Mouse (Mus musculus): ENCODE measurements around the gene Dbx1. TPM values are rescaled to one million over a fixed set of nuclear protein-coding genes. Genes with fewer than 3 reads are reported as not detected.

The Dbx1 gene
- polyA plus RNA-seq (2012; rRNA removed): not detected in 2 replicates

DNA sequence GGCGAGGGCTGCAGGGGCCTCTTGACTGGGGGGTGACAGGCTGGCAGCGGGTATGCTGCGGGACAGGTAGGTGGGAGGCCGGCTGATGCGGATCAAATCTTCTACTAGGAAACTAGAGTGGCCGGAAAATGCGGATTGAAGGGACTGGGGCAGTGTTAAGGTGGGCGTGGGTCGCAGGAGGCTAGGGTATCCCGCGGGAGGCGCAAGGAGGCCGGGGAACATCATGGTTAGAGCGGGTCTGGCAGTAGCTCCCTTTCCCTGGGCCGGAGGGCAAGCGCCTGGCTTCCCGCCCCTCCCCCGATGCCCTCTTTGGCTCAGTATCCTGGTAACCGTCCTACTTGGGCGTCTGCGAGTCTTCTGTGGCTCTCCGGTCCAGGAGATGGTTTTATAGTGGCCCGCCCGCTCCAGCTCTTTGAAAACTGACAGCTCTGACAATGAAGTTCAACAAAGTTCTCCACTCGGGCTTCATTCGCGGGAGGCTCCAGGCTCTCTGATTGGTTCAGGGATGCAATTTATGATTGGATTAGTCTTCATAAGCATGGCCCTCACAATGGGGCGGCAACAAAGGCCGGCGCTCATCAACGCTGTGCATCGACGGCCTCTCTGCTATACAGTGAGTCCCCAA, at the start of gene Dbx1:
Gene Dbx1 (minus strand): TSS at position 359 of the 625 bp plus-strand sequence.
- Histone ChIP-seq H3K27ac (ENCODE audit: insufficient read depth, low read depth, low read length) (no peak within 1 kb of the TSS), H3K36me3 (ENCODE audit: control insufficient read depth, insufficient read depth, low read length) (no peaks in the 10 kb centered on the region), H3K27me3 (ENCODE audit: control insufficient read depth, insufficient read depth, low read length) (peaks cover 75% of the 10 kb centered on the region), H3K4me3 (ENCODE audit: low read depth, low read length) (no peak within 1 kb of the TSS), H3K4me1 (ENCODE audit: control insufficient read depth, insufficient read depth, insufficient read length, low read length) (peaks cover 5% of the 10 kb centered on the region)
- 5% methylated on average over 30 of the region's 33 CpGs for WGBS
- TF ChIP-seq POLR2A (IDR thresholded peaks at IDR 0.05; ENCODE audit: low read depth, low read length): no peak
- no peak for TF ChIP-seq CTCF (IDR thresholded peaks at IDR 0.05; ENCODE audit: extremely low read depth, insufficient read length, insufficient replicate concordance, low read depth, low read length)

DNA sequence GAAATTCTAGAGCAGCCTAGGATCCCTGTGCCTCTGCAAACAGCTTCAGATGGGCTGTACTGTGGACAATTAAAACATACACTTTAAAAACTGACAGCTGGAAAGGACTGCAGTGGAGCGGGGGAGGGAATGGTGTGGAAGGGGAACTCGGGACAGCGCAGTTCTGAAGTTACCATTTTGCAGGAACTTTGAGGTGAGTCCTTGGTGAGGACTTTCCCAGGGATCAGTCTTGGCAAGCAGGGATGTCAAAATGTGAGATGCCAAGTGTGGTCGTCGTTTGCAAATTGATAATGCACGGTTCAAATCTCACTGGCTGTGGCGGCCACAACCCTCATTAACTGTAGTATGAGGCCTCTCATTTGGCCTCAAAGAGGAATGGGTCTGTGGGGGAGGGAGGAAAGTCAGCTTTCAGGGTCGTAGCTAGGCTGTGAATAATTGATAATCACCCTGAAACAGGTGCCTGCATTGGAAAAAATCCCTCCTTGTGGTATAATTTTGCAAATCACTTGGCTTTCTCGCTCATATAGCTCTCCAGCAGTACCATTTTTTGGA, 42.3 kb upstream of the Dbx1 start:
- Histone ChIP-seq H3K4me3 (ENCODE audit: low read depth, low read length) (no peak overlapping the region), H3K4me1 (ENCODE audit: control insufficient read depth, insufficient read depth, insufficient read length, low read length) (no peaks in the 10 kb centered on the region), H3K36me3 (ENCODE audit: control insufficient read depth, insufficient read depth, low read length) (no peaks in the 10 kb centered on the region), H3K27me3 (ENCODE audit: control insufficient read depth, insufficient read depth, low read length) (peaks cover 15% of the 10 kb centered on the region; the same call in 1 of the 2 replicates), H3K27ac (ENCODE audit: insufficient read depth, low read depth, low read length) (no peak overlapping the region)
- WGBS: 15% methylated on average over 9 of the region's 9 CpGs
- no peak for TF ChIP-seq CTCF (IDR thresholded peaks at IDR 0.05; ENCODE audit: extremely low read depth, insufficient read length, insufficient replicate concordance, low read depth, low read length)
- no peak for TF ChIP-seq POLR2A (IDR thresholded peaks at IDR 0.05; ENCODE audit: low read depth, low read length)

DNA sequence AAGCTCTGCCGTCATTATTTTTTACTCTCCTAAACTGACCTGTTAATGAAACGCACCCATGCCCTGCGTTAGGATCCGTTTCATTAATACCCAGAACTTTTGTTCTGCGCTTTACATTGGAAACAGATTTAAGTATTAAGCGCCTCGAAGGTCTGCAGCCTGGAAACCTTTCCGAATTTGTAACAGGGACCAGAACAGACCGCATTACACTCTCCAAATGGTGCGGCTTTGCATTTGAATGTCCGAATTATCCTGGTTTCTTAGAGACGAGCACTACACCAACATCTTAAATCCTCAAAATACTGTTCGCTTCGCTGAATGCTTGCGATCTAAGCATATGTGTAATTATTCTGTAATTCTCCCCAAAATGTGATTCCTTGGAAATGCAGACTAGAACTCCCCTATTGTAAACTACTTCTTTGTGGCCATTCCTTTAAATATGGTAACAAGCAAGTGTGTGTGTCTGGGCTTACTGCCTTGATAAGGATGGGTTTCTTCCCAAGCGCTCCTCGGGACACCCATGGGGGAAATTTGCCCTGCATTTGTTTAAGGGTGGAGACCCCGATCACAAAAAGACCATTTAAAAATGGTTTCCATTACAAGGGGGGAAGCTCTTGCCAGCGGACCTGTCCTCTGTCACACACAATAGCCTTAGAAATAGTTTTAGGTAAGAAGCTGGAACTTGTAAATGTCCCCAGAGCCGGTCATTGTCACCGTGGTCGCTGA, 41.6 kb upstream of the Dbx1 start:
- no peak overlapping the region for H3K4me3 ChIP-seq (ENCODE audit: low read depth, low read length)
- TF ChIP-seq POLR2A (IDR thresholded peaks at IDR 0.05; ENCODE audit: low read depth, low read length): no peak
- WGBS: 11% methylated on average over 22 of the region's 22 CpGs
- H3K36me3 ChIP-seq (ENCODE audit: control insufficient read depth, insufficient read depth, low read length): no peaks in the 10 kb centered on the region
- H3K4me1 ChIP-seq (ENCODE audit: control insufficient read depth, insufficient read depth, insufficient read length, low read length): no peaks in the 10 kb centered on the region
- H3K27me3 ChIP-seq (ENCODE audit: control insufficient read depth, insufficient read depth, low read length): peaks cover 15% of the 10 kb centered on the region; the same call in 1 of the 2 replicates
- no peak overlapping the region for H3K27ac ChIP-seq (ENCODE audit: insufficient read depth, low read depth, low read length)

DNA sequence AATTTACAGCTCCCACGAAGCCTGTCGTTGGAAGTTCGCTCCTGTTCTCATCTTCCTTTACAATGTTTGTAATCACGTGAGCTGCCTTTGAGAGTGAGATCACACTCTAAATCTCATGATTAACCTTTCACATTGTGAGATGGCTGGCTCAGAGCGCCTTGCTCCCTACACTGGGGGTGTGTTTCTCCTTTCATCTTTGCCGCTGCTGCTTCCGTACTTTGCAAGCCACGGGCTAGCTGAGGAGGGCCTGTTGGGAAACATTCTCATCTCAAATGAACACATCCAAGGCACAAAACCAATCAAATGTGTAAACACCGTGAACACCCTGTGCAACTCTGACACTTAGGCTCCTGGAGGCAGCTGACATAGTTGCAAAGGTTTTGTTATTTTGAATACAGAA, 40.5 kb upstream of the Dbx1 start:
- Histone ChIP-seq H3K36me3 (ENCODE audit: control insufficient read depth, insufficient read depth, low read length) (no peaks in the 10 kb centered on the region), H3K27me3 (ENCODE audit: control insufficient read depth, insufficient read depth, low read length) (peaks cover 15% of the 10 kb centered on the region; the same call in 1 of the 2 replicates), H3K4me3 (ENCODE audit: low read depth, low read length) (no peak overlapping the region), H3K27ac (ENCODE audit: insufficient read depth, low read depth, low read length) (no peak overlapping the region), H3K4me1 (ENCODE audit: control insufficient read depth, insufficient read depth, insufficient read length, low read length) (no peaks in the 10 kb centered on the region)
- 5% methylated on average over 9 of the region's 9 CpGs for WGBS
- TF ChIP-seq CTCF (IDR thresholded peaks at IDR 0.05; ENCODE audit: extremely low read depth, insufficient read length, insufficient replicate concordance, low read depth, low read length) (no peak), POLR2A (IDR thresholded peaks at IDR 0.05; ENCODE audit: low read depth, low read length) (no peak)

DNA sequence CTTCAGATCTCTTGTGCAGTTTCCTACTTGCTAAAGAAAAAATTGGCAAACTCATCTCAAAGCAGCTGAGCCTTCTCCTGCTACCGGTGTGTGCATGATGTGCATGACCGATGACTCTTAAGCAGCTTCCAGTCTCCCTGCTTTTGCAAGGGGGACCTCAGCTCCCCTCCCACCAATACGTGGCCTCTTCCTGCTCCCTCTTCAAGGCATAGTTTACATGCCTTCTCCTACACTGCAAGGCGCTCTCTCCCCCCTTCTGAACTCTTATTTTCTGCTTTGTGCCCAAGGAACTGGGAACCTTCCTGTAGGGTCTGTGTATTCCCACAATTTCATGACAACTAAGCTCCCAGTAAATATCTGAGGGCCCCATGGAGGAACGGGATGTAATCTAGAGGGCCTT, 40.0 kb upstream of the Dbx1 start:
- Histone ChIP-seq H3K27me3 (ENCODE audit: control insufficient read depth, insufficient read depth, low read length) (peaks cover 15% of the 10 kb centered on the region; the same call in 1 of the 2 replicates), H3K27ac (ENCODE audit: insufficient read depth, low read depth, low read length) (no peak overlapping the region), H3K4me3 (ENCODE audit: low read depth, low read length) (no peak overlapping the region), H3K4me1 (ENCODE audit: control insufficient read depth, insufficient read depth, insufficient read length, low read length) (no peaks in the 10 kb centered on the region), H3K36me3 (ENCODE audit: control insufficient read depth, insufficient read depth, low read length) (no peaks in the 10 kb centered on the region)
- 22% methylated on average over 5 of the region's 5 CpGs for WGBS
- TF ChIP-seq CTCF (IDR thresholded peaks at IDR 0.05; ENCODE audit: extremely low read depth, insufficient read length, insufficient replicate concordance, low read depth, low read length): no peak
- no peak for TF ChIP-seq POLR2A (IDR thresholded peaks at IDR 0.05; ENCODE audit: low read depth, low read length)

GRCm38 (mm10) chr7:49668260-49668857, 31.7 kb upstream of the Dbx1 start:
- Histone ChIP-seq H3K27me3 (ENCODE audit: control insufficient read depth, insufficient read depth, low read length) (no peaks in the 10 kb centered on the region), H3K4me1 (ENCODE audit: control insufficient read depth, insufficient read depth, insufficient read length, low read length) (no peaks in the 10 kb centered on the region), H3K36me3 (ENCODE audit: control insufficient read depth, insufficient read depth, low read length) (no peaks in the 10 kb centered on the region), H3K4me3 (ENCODE audit: low read depth, low read length) (no peak overlapping the region), H3K27ac (ENCODE audit: insufficient read depth, low read depth, low read length) (no peak overlapping the region)
- WGBS: 81% methylated on average over 13 of the region's 13 CpGs
- no peak for TF ChIP-seq POLR2A (IDR thresholded peaks at IDR 0.05; ENCODE audit: low read depth, low read length)
- TF ChIP-seq CTCF (IDR thresholded peaks at IDR 0.05; ENCODE audit: extremely low read depth, insufficient read length, insufficient replicate concordance, low read depth, low read length): no peak

- WGBS: 62% methylated on average over 3 of the region's 3 CpGs
- H3K36me3 ChIP-seq (ENCODE audit: control insufficient read depth, insufficient read depth, low read length): no peaks in the 10 kb centered on the region
- H3K4me3 ChIP-seq (ENCODE audit: low read depth, low read length): no peak overlapping the region
Observed at GRCm38 (mm10) chr7:49663575-49663974, 26.9 kb upstream of the Dbx1 start.

More at GRCm38 (mm10) chr7:49663575-49663974, 26.9 kb upstream of the Dbx1 start:
- H3K27me3 ChIP-seq (ENCODE audit: control insufficient read depth, insufficient read depth, low read length): peaks cover 5% of the 10 kb centered on the region
- H3K27ac ChIP-seq (ENCODE audit: insufficient read depth, low read depth, low read length): no peak overlapping the region
- no peaks in the 10 kb centered on the region for H3K4me1 ChIP-seq (ENCODE audit: control insufficient read depth, insufficient read depth, insufficient read length, low read length)
- TF ChIP-seq POLR2A (IDR thresholded peaks at IDR 0.05; ENCODE audit: low read depth, low read length) (no peak), CTCF (IDR thresholded peaks at IDR 0.05; ENCODE audit: extremely low read depth, insufficient read length, insufficient replicate concordance, low read depth, low read length) (no peak)
